Mouse (Mus musculus): ENCODE results near the gene Dag1. TPM values are rescaled to one million over a fixed set of nuclear protein-coding genes. Genes with fewer than 3 reads are reported as not detected.
A peak's percentile ranks its signal among the peaks of the same experiment; 100 is the strongest.
"Not testable (repeated sequence)": the region's sequence is repeated elsewhere in the genome, so short reads cannot be mapped to it uniquely, and the experiment has no call there.

Dag1 gene
- polyA plus RNA-seq, 1 experiment from 2014 or later = 58.6 TPM

DNA sequence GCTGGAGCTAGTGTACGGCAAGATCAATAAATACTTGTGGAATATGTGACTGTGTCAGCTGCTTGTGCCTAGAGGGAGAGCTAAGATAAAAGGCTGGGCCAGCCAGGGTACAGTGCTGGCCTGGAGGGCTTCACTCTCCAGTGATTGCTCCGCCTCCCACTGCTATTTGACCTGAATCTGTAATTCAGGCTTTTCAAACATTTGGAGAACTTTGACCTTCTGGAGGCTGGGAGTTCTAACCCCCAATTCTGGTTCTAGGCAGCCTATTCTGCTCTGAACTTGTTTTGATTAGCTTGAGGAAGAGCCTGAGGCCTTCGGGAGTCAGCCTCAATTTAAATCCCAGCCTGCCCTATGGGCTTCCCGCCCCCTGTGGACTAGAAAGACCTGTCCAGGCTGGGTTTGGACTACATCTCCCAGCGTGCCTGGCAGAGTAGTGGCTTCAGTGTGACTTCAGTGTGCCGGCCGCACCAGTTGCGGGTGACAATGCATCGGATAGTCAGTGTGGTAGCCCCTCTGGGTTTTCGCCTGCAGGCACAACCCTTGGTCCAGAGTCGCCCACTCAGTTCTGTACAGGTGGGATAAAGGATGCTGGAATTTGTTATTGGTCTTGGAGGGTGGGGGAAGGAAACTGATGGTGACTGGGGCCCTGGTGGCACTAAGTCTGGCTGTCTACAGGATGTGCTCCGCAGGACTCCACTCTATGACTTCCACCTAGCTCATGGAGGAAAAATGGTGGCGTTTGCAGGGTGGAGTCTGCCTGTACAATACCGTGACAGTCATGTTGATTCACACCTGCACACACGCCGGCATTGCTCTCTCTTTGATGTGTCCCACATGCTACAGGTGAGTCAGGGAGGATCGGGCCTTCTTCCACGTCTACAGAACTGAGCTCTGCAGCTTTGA, 32.9 kb upstream of the Dag1 start, which contains the start of gene Amt:
Gene Amt, plus strand, starts transcription at position 401 of the 903 bp plus-strand sequence.
- ATAC-seq (ENCODE audit: low read depth) = peak; percentile 42; the same call in 1 of the 2 replicates
- Histone ChIP-seq H3K9ac (replicated peaks; ENCODE audit: low read depth, low read length) (no peak within 1 kb of the TSS), H3K36me3 (ENCODE audit: control insufficient read depth, insufficient read depth, low read length) (peaks cover 32% of the 10 kb centered on the region), H3K4me1 (ENCODE audit: control insufficient read depth, insufficient read depth, low read length) (peaks cover 3% of the 10 kb centered on the region; the same call in 1 of the 2 replicates), H3K9me3 (ENCODE audit: control insufficient read depth, low read length) (no peaks in the 10 kb centered on the region), H3K4me2 (ENCODE audit: low read depth, low read length) (peak within 1 kb of the TSS; percentile 30), H3K27me3 (ENCODE audit: control insufficient read depth, insufficient read depth, low read length) (no peaks in the 10 kb centered on the region), H3K4me3 (ENCODE audit: low read depth, low read length) (peak within 1 kb of the TSS; percentile 20; the same call in 1 of the 2 replicates), H3K27ac (ENCODE audit: low read depth, low read length) (no peak within 1 kb of the TSS)
- 20% methylated on average over 18 of the region's 18 CpGs for WGBS

DNA sequence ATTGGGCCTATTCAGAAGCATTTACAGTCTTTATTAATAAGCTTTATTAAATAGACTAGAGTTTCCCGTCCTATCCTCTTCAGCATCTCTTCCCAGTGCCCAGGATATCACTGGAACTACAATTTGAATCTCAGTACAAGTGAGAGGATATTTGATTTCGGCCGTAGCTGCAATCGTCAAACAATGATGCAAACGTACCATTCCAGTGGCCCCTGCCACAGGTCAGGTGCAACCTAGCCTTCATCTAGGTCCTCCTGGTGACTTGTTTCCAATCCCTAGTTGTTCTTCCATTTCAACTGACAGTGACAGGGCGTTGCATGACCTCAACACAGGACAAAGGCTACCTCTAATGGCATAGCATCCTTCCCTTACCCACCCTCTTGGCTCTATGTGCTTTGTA, 27.0 kb upstream of the Dag1 start:
- Histone ChIP-seq H3K4me3 (ENCODE audit: low read depth, low read length) (peak overlapping the region; percentile 52), H3K4me2 (ENCODE audit: low read depth, low read length) (peak overlapping the region; percentile 52), H3K27me3 (ENCODE audit: control insufficient read depth, insufficient read depth, low read length) (no peaks in the 10 kb centered on the region), H3K9me3 (ENCODE audit: control insufficient read depth, low read length) (no peaks in the 10 kb centered on the region), H3K4me1 (ENCODE audit: control insufficient read depth, insufficient read depth, low read length) (peaks cover 8% of the 10 kb centered on the region; the same call in 1 of the 2 replicates), H3K27ac (ENCODE audit: low read depth, low read length) (peak overlapping the region; percentile 77), H3K9ac (replicated peaks; ENCODE audit: low read depth, low read length) (peak overlapping the region; percentile 76), H3K36me3 (ENCODE audit: control insufficient read depth, insufficient read depth, low read length) (peaks cover 18% of the 10 kb centered on the region; the same call in 1 of the 2 replicates)
- no peak for ATAC-seq (ENCODE audit: low read depth)
- 45% methylated on average over 6 of the region's 6 CpGs for WGBS

- ATAC-seq (ENCODE audit: low read depth) = peak; percentile 96
- Histone ChIP-seq H3K9me3 (ENCODE audit: control insufficient read depth, low read length) (no peaks in the 10 kb centered on the region), H3K4me1 (ENCODE audit: control insufficient read depth, insufficient read depth, low read length) (peaks cover 8% of the 10 kb centered on the region; the same call in 1 of the 2 replicates), H3K9ac (replicated peaks; ENCODE audit: low read depth, low read length) (peak within 1 kb of the TSS; percentile 76), H3K36me3 (ENCODE audit: control insufficient read depth, insufficient read depth, low read length) (peaks cover 13% of the 10 kb centered on the region; the same call in 1 of the 2 replicates), H3K27me3 (ENCODE audit: control insufficient read depth, insufficient read depth, low read length) (no peaks in the 10 kb centered on the region), H3K4me3 (ENCODE audit: low read depth, low read length) (peak within 1 kb of the TSS; percentile 52), H3K4me2 (ENCODE audit: low read depth, low read length) (peak within 1 kb of the TSS; percentile 52), H3K27ac (ENCODE audit: low read depth, low read length) (peak within 1 kb of the TSS; percentile 91)
- WGBS = under 1% methylated on average over 32 of the region's 32 CpGs
These were observed 26.4 kb upstream of the Dag1 start, which contains the start of gene Nicn1 for GRCm38 (mm10) chr9:108290016-108290750. Gene Nicn1 (plus strand): TSS chr9:108290429.

DNA sequence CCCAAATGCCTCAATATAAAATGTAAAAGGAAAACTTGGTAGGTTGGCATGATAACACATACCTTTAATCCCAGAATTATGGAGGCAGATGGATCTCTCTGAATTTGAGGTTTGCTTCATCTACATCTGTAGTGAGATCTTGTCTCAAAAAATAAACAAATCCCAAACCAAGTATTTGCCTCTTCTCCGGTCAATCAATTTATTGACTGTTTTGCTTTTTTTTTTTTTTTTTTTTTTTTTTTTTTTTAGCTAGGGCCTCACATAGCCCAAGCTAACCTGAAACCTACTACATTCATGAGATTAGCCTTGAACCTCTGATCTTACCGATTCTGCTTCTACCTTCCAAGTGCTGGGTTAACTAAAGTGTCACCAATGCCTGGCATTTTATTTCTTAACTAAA, 25.6 kb upstream of the Dag1 start:
- peaks cover 5% of the 10 kb centered on the region; the same call in 1 of the 2 replicates for H3K36me3 ChIP-seq (ENCODE audit: control insufficient read depth, insufficient read depth, low read length)
- peak overlapping the region; percentile 91; the same call in 1 of the 2 replicates for H3K27ac ChIP-seq (ENCODE audit: low read depth, low read length)
- H3K9ac ChIP-seq (replicated peaks; ENCODE audit: low read depth, low read length) = peak overlapping the region; percentile 76
- ATAC-seq (ENCODE audit: low read depth) = no peak
- H3K4me1 ChIP-seq (ENCODE audit: control insufficient read depth, insufficient read depth, low read length) = peaks cover 8% of the 10 kb centered on the region; the same call in 1 of the 2 replicates
- no peaks in the 10 kb centered on the region for H3K27me3 ChIP-seq (ENCODE audit: control insufficient read depth, insufficient read depth, low read length)
- H3K9me3 ChIP-seq (ENCODE audit: control insufficient read depth, low read length) = no peaks in the 10 kb centered on the region
- H3K4me2 ChIP-seq (ENCODE audit: low read depth, low read length) = peak overlapping the region; percentile 52
- peak overlapping the region; percentile 52 for H3K4me3 ChIP-seq (ENCODE audit: low read depth, low read length)
- 66% methylated on average over 2 of the region's 2 CpGs for WGBS

- not testable (repeated sequence) for H3K27me3 ChIP-seq (ENCODE audit: control insufficient read depth, insufficient read depth, low read length); H3K9ac ChIP-seq (replicated peaks; ENCODE audit: low read depth, low read length); H3K27ac ChIP-seq (ENCODE audit: low read depth, low read length); ATAC-seq (ENCODE audit: low read depth); H3K4me1 ChIP-seq (ENCODE audit: control insufficient read depth, insufficient read depth, low read length); H3K4me3 ChIP-seq (ENCODE audit: low read depth, low read length); H3K9me3 ChIP-seq (ENCODE audit: control insufficient read depth, low read length); H3K4me2 ChIP-seq (ENCODE audit: low read depth, low read length); H3K36me3 ChIP-seq (ENCODE audit: control insufficient read depth, insufficient read depth, low read length)
- 82% methylated on average over 5 of the region's 6 CpGs for WGBS
These were observed 23.9 kb upstream of the Dag1 start for GRCm38 (mm10) chr9:108287526-108288238.

DNA sequence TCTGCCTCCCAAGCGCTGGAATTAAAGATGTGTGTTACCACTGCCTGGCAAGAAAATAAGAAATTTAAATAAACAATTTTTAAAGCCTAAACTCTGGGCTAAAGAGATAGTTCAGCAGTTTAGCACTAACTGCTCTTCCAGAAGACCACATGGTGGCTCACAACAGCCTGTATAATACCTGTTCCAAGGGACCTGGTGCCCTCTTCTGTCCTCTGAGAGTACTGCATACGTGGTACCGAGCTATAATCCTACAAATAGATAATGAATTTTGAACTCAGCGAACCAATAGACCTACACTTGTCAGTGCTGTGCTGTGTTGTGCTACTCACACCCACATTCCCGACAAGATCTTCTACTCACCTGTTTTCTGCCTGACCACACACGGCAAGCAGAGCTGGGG, 20.7 kb upstream of the Dag1 start:
- 13% methylated on average over 6 of the region's 6 CpGs for WGBS
- no peaks in the 10 kb centered on the region for H3K27me3 ChIP-seq (ENCODE audit: control insufficient read depth, insufficient read depth, low read length)
- H3K4me2 ChIP-seq (ENCODE audit: low read depth, low read length) = no peak overlapping the region
- no peaks in the 10 kb centered on the region; the same call in 1 of the 2 replicates for H3K4me1 ChIP-seq (ENCODE audit: control insufficient read depth, insufficient read depth, low read length)
- no peak overlapping the region for H3K4me3 ChIP-seq (ENCODE audit: low read depth, low read length)
- H3K9ac ChIP-seq (replicated peaks; ENCODE audit: low read depth, low read length) = no peak overlapping the region
- H3K9me3 ChIP-seq (ENCODE audit: control insufficient read depth, low read length) = no peaks in the 10 kb centered on the region
- ATAC-seq (ENCODE audit: low read depth) = peak; percentile 76; the same call in 1 of the 2 replicates
- no peak overlapping the region for H3K27ac ChIP-seq (ENCODE audit: low read depth, low read length)
- H3K36me3 ChIP-seq (ENCODE audit: control insufficient read depth, insufficient read depth, low read length) = no peaks in the 10 kb centered on the region

- Histone ChIP-seq H3K4me2 (ENCODE audit: low read depth, low read length) (no peak overlapping the region), H3K9ac (replicated peaks; ENCODE audit: low read depth, low read length) (no peak overlapping the region), H3K27me3 (ENCODE audit: control insufficient read depth, insufficient read depth, low read length) (no peaks in the 10 kb centered on the region), H3K9me3 (ENCODE audit: control insufficient read depth, low read length) (no peaks in the 10 kb centered on the region), H3K27ac (ENCODE audit: low read depth, low read length) (no peak overlapping the region), H3K36me3 (ENCODE audit: control insufficient read depth, insufficient read depth, low read length) (no peaks in the 10 kb centered on the region), H3K4me3 (ENCODE audit: low read depth, low read length) (no peak overlapping the region), H3K4me1 (ENCODE audit: control insufficient read depth, insufficient read depth, low read length) (no peaks in the 10 kb centered on the region)
- ATAC-seq (ENCODE audit: low read depth) = no peak
- 49% methylated on average over 8 of the region's 8 CpGs for WGBS
These were observed 16.5 kb upstream of the Dag1 start for GRCm38 (mm10) chr9:108280071-108280828.
